Mouse (Mus musculus) hindbrain, embryonic 11.5 days (tissue): ENCODE measurements around the gene Nudt6. TPM values are rescaled to one million over a fixed set of nuclear protein-coding genes. Genes with fewer than 3 reads are reported as not detected.

Experiments used
- ATAC-seq: fragments of 200-750 bp; cut with Nextera tagmentation; 2 replicates; pipeline ENCODE4 v1.8.0; 2017; ENCODE audit warnings: mild to moderate bottlenecking, moderate TSS enrichment, moderate library complexity; ENCODE audit not compliant: low FRiP score
- DNase-seq: peaks from one replicate; pipeline ENCODE4 v3.0.0-alpha.2; 2015; ENCODE audit warnings: low spot score
- H3K27ac ChIP-seq: fragments of 300-500 bp; sonication (generic); 2 replicates; pipeline ENCODE4 v1.5.1; 2014; ENCODE audit warnings: mild to moderate bottlenecking, low read depth, low read length
- H3K27me3 ChIP-seq: fragments of 300-500 bp; sonication (generic); 2 replicates; pipeline ENCODE4 v1.6.1; 2014; ENCODE audit warnings: mild to moderate bottlenecking, low read length, moderate library complexity, mixed read lengths; ENCODE audit not compliant: control insufficient read depth, insufficient read depth
- H3K36me3 ChIP-seq: fragments of 300-500 bp; sonication (generic); 2 replicates; pipeline ENCODE4 v1.6.1; 2014; ENCODE audit warnings: mild to moderate bottlenecking, low read length, moderate library complexity, mixed read lengths; ENCODE audit not compliant: control insufficient read depth, insufficient read depth
- H3K4me1 ChIP-seq: fragments of 300-500 bp; sonication (generic); replicated peaks from 2 replicates; pipeline ENCODE4 v1.6.1; 2014; ENCODE audit warnings: low read length, mixed read lengths; ENCODE audit not compliant: control insufficient read depth, insufficient read depth
- H3K4me2 ChIP-seq: fragments of 300-500 bp; sonication (generic); replicated peaks from 2 replicates; pipeline ENCODE4 v1.6.1; 2014; ENCODE audit warnings: mild to moderate bottlenecking, low read depth, low read length
- H3K4me3 ChIP-seq: fragments of 300-500 bp; sonication (generic); 2 replicates; pipeline ENCODE4 v1.5.1; 2014; ENCODE audit warnings: low read depth, low read length
- H3K9ac ChIP-seq: fragments of 300-500 bp; sonication (generic); 2 replicates; pipeline ENCODE4 v1.6.1; 2014; ENCODE audit warnings: low read depth, low read length
- H3K9me3 ChIP-seq: fragments of 300-500 bp; sonication (generic); 2 replicates; pipeline ENCODE4 v1.6.1; 2016; ENCODE audit warnings: low read length; ENCODE audit not compliant: control insufficient read depth
- WGBS: fragments of 180-500 bp; shearing (Covaris S2); extraction: QIAGEN DNeasy Blood & Tissue Kit; methylation state at CpG from one replicate; pipeline ENCODE4 v1.1.7; 2014; 5-methylcytosine and 5-hydroxymethylcytosine counted together
- polyA plus RNA-seq: library from polyadenylated mRNA; unstranded; fragments of >200 nt; fragmentation: Nextera tagmentation; extraction: Ambion mirVana; gene quantifications from 2 replicates; pipeline ENCODE4 v1.2.1, GENCODE M21; 2014

The Nudt6 gene
- polyA plus RNA-seq, 1 experiment from 2014 or later: 4.1 TPM

- Histone ChIP-seq H3K9me3 (no peaks in the 10 kb centered on the region), H3K9ac (no peak overlapping the region), H3K4me3 (no peak overlapping the region), H3K4me1 (no peaks in the 10 kb centered on the region), H3K36me3 (no peaks in the 10 kb centered on the region), H3K27me3 (no peaks in the 10 kb centered on the region), H3K27ac (no peak overlapping the region), H3K4me2 (no peak overlapping the region)
- WGBS: 83% methylated on average over 6 of the region's 6 CpGs
- DNase-seq (no peak), ATAC-seq (no peak)
Observed at GRCm38 (mm10) chr3:37378412-37378811, 41.6 kb downstream of the Nudt6 start.

GRCm38 (mm10) chr3:37377926-37378325 lies 42.1 kb downstream of the Nudt6 start:
- no peak for ATAC-seq
- no peaks in the 10 kb centered on the region for H3K9me3 ChIP-seq
- H3K36me3 ChIP-seq: no peaks in the 10 kb centered on the region
- H3K27ac ChIP-seq: no peak overlapping the region
- no peaks in the 10 kb centered on the region for H3K4me1 ChIP-seq
- 74% methylated on average over 6 of the region's 6 CpGs for WGBS
- DNase-seq: no peak
- no peak overlapping the region for H3K4me3 ChIP-seq
- no peak overlapping the region for H3K4me2 ChIP-seq
- H3K9ac ChIP-seq: no peak overlapping the region
- H3K27me3 ChIP-seq: no peaks in the 10 kb centered on the region

GRCm38 (mm10) chr3:37373712-37374111 lies 46.3 kb downstream of the Nudt6 start:
- 91% methylated on average over 11 of the region's 11 CpGs for WGBS

GRCm38 (mm10) chr3:37370407-37370806 lies 49.6 kb downstream of the Nudt6 start:
- Histone ChIP-seq H3K9me3 (no peaks in the 10 kb centered on the region), H3K27me3 (no peaks in the 10 kb centered on the region), H3K9ac (no peak overlapping the region), H3K4me1 (no peaks in the 10 kb centered on the region), H3K36me3 (no peaks in the 10 kb centered on the region), H3K4me3 (no peak overlapping the region), H3K27ac (no peak overlapping the region), H3K4me2 (no peak overlapping the region)
- 77% methylated on average over 4 of the region's 4 CpGs for WGBS
- ATAC-seq (no peak), DNase-seq (no peak)

More at GRCm38 (mm10) chr3:37373712-37374111, 46.3 kb downstream of the Nudt6 start:
- no peak overlapping the region for H3K9ac ChIP-seq
- no peak overlapping the region for H3K4me2 ChIP-seq
- DNase-seq (no peak), ATAC-seq (no peak)
- H3K4me3 ChIP-seq: no peak overlapping the region
- H3K27ac ChIP-seq: no peak overlapping the region
- no peaks in the 10 kb centered on the region for H3K36me3 ChIP-seq
- no peaks in the 10 kb centered on the region for H3K9me3 ChIP-seq
- no peaks in the 10 kb centered on the region for H3K4me1 ChIP-seq
- no peaks in the 10 kb centered on the region for H3K27me3 ChIP-seq

GRCm38 (mm10) chr3:37366381-37367053 lies 53.5 kb downstream of the Nudt6 start:
- no peaks in the 10 kb centered on the region for H3K4me1 ChIP-seq
- H3K9ac ChIP-seq: no peak overlapping the region
- H3K4me3 ChIP-seq: no peak overlapping the region
- DNase-seq (no peak), ATAC-seq (no peak)
- H3K4me2 ChIP-seq: no peak overlapping the region
- WGBS: 68% methylated on average over 4 of the region's 4 CpGs
- no peaks in the 10 kb centered on the region for H3K36me3 ChIP-seq
- no peaks in the 10 kb centered on the region for H3K27me3 ChIP-seq
- no peak overlapping the region for H3K27ac ChIP-seq
- no peaks in the 10 kb centered on the region for H3K9me3 ChIP-seq

GRCm38 (mm10) chr3:37365976-37366375 lies 54.0 kb downstream of the Nudt6 start:
- no peak overlapping the region for H3K27ac ChIP-seq
- no peak overlapping the region for H3K4me3 ChIP-seq
- no peak overlapping the region for H3K9ac ChIP-seq
- no peaks in the 10 kb centered on the region for H3K27me3 ChIP-seq
- H3K36me3 ChIP-seq: no peaks in the 10 kb centered on the region
- no peak overlapping the region for H3K4me2 ChIP-seq
- no peak for DNase-seq
- no peaks in the 10 kb centered on the region for H3K9me3 ChIP-seq
- no peak for ATAC-seq
- WGBS: 49% methylated on average over 3 of the region's 3 CpGs
- H3K4me1 ChIP-seq: no peaks in the 10 kb centered on the region

- Histone ChIP-seq H3K36me3 (no peaks in the 10 kb centered on the region), H3K27me3 (no peaks in the 10 kb centered on the region), H3K9ac (no peak overlapping the region), H3K4me2 (no peak overlapping the region), H3K4me3 (no peak overlapping the region), H3K4me1 (no peaks in the 10 kb centered on the region), H3K9me3 (no peaks in the 10 kb centered on the region), H3K27ac (no peak overlapping the region)
- WGBS: 89% methylated on average over 4 of the region's 4 CpGs
- ATAC-seq (no peak), DNase-seq (no peak)
Observed at GRCm38 (mm10) chr3:37365144-37365543, 54.9 kb downstream of the Nudt6 start.

GRCm38 (mm10) chr3:37360729-37361128 lies 59.3 kb downstream of the Nudt6 start:
- Histone ChIP-seq H3K9ac (no peak overlapping the region), H3K4me2 (no peak overlapping the region), H3K4me3 (no peak overlapping the region), H3K4me1 (no peaks in the 10 kb centered on the region), H3K9me3 (no peaks in the 10 kb centered on the region), H3K27me3 (no peaks in the 10 kb centered on the region), H3K36me3 (no peaks in the 10 kb centered on the region), H3K27ac (no peak overlapping the region)
- WGBS: 89% methylated on average over 9 of the region's 9 CpGs
- ATAC-seq (no peak), DNase-seq (no peak)
